Mouse (Mus musculus) heart, embryonic 13.5 days (tissue): Measurements from ENCODE around the gene Hoxb4. TPM values are rescaled to one million over a fixed set of nuclear protein-coding genes. Genes with fewer than 3 reads are reported as not detected.
A peak's percentile ranks its signal among the peaks of the same experiment; 100 is the strongest.

ENCODE experiments used
- ATAC-seq: fragments of 200-750 bp; cut with Nextera tagmentation; 2 replicates; pipeline ENCODE4 v1.8.0; 2017; ENCODE audit warnings: moderate TSS enrichment; ENCODE audit not compliant: insufficient number of reproducible peaks, low FRiP score, low TSS enrichment; ENCODE audit errors: extremely low read depth
- H3K27ac ChIP-seq: fragments of 300-500 bp; sonication (generic); replicated peaks from 2 replicates; pipeline ENCODE4 v1.5.1; 2015; ENCODE audit warnings: moderate library complexity, mild to moderate bottlenecking, inconsistent platforms
- H3K27me3 ChIP-seq: fragments of 300-500 bp; sonication (generic); replicated peaks from 2 replicates; pipeline ENCODE4 v1.6.1; 2015; ENCODE audit warnings: mild to moderate bottlenecking, inconsistent platforms
- H3K36me3 ChIP-seq: fragments of 300-500 bp; sonication (generic); 2 replicates; pipeline ENCODE4 v1.6.1; 2015; ENCODE audit warnings: mild to moderate bottlenecking, inconsistent platforms
- H3K4me1 ChIP-seq: fragments of 300-500 bp; sonication (generic); 2 replicates; pipeline ENCODE4 v1.6.1; 2015; ENCODE audit warnings: inconsistent platforms
- H3K4me2 ChIP-seq: fragments of 300-500 bp; sonication (generic); 2 replicates; pipeline ENCODE4 v1.6.1; 2015; ENCODE audit warnings: inconsistent platforms, mild to moderate bottlenecking, moderate library complexity
- H3K4me3 ChIP-seq: fragments of 300-500 bp; sonication (generic); 2 replicates; pipeline ENCODE4 v1.5.1; 2015; ENCODE audit warnings: moderate library complexity, mild to moderate bottlenecking, inconsistent platforms
- H3K9ac ChIP-seq: fragments of 300-500 bp; sonication (generic); 2 replicates; pipeline ENCODE4 v1.6.1; 2015; ENCODE audit warnings: inconsistent platforms, mild to moderate bottlenecking, moderate library complexity
- H3K9me3 ChIP-seq: fragments of 300-500 bp; sonication (generic); 2 replicates; pipeline ENCODE4 v1.6.1; 2016; ENCODE audit warnings: inconsistent platforms
- WGBS: fragments of 180-500 bp; shearing (Covaris S2); methylation state at CpG from one replicate; pipeline ENCODE4 v1.1.7; 2015; ENCODE audit warnings: mixed read lengths; 5-methylcytosine and 5-hydroxymethylcytosine counted together
- polyA plus RNA-seq: library from polyadenylated mRNA; unstranded; fragments of >200 nt; fragmentation: Nextera tagmentation; extraction: Ambion mirVana; gene quantifications from 2 replicates; pipeline ENCODE4 v1.2.1, GENCODE M21; 2015

The Hoxb4 gene
- polyA plus RNA-seq, 1 experiment from 2014 or later, result 0.59 TPM

- H3K4me2 ChIP-seq, result 0 out of 2 replicates have a peak overlapping the region, but pooled peaks have one; percentile 9
- H3K4me3 ChIP-seq, result no peak overlapping the region
- H3K27me3 ChIP-seq, result peaks cover 100% of the 10 kb centered on the region
These were observed 10.5 kb downstream of the Hoxb4 start for GRCm38 (mm10) chr11:96328605-96329004.

GRCm38 (mm10) chr11:96332105-96332504 lies 14.0 kb downstream of the Hoxb4 start:
- 2% methylated on average over 8 of the region's 8 CpGs for WGBS

More at GRCm38 (mm10) chr11:96328605-96329004, 10.5 kb downstream of the Hoxb4 start:
- Histone ChIP-seq H3K9ac (no peak overlapping the region), H3K27ac (0 out of 2 replicates have a peak overlapping the region, but pooled peaks have one; percentile 24), H3K9me3 (no peaks in the 10 kb centered on the region), H3K36me3 (no peaks in the 10 kb centered on the region), H3K4me1 (peaks cover 4% of the 10 kb centered on the region)
- 11% methylated on average over 8 of the region's 8 CpGs for WGBS
- ATAC-seq, result no peak

GRCm38 (mm10) chr11:96332618-96333032 lies 14.6 kb downstream of the Hoxb4 start:
- H3K36me3 ChIP-seq, result no peaks in the 10 kb centered on the region
- WGBS, result under 1% methylated on average over 35 of the region's 35 CpGs
- H3K27ac ChIP-seq, result peak overlapping the region; percentile 67
- H3K9ac ChIP-seq, result peak overlapping the region; percentile 77
- no peak for ATAC-seq
- H3K4me2 ChIP-seq, result peak overlapping the region; percentile 67
- peak overlapping the region; percentile 50 for H3K4me3 ChIP-seq
- peaks cover 4% of the 10 kb centered on the region for H3K4me1 ChIP-seq
- no peaks in the 10 kb centered on the region for H3K9me3 ChIP-seq
- peaks cover 100% of the 10 kb centered on the region for H3K27me3 ChIP-seq

More at GRCm38 (mm10) chr11:96332105-96332504, 14.0 kb downstream of the Hoxb4 start:
- no peaks in the 10 kb centered on the region for H3K36me3 ChIP-seq
- H3K9ac ChIP-seq, result peak overlapping the region; percentile 77
- no peaks in the 10 kb centered on the region for H3K9me3 ChIP-seq
- H3K4me2 ChIP-seq, result peak overlapping the region; percentile 67
- H3K4me3 ChIP-seq, result peak overlapping the region; percentile 50
- H3K27ac ChIP-seq, result peak overlapping the region; percentile 67
- peaks cover 100% of the 10 kb centered on the region for H3K27me3 ChIP-seq
- H3K4me1 ChIP-seq, result peaks cover 4% of the 10 kb centered on the region
- ATAC-seq, result no peak

GRCm38 (mm10) chr11:96333241-96334001 lies 15.4 kb downstream of the Hoxb4 start:
- WGBS, result 9% methylated on average over 17 of the region's 17 CpGs
- Histone ChIP-seq H3K4me3 (peak overlapping the region; percentile 50), H3K27me3 (peaks cover 100% of the 10 kb centered on the region), H3K36me3 (no peaks in the 10 kb centered on the region), H3K4me2 (peak overlapping the region; percentile 67), H3K27ac (peak overlapping the region; percentile 67), H3K9ac (peak overlapping the region; percentile 77), H3K4me1 (peaks cover 7% of the 10 kb centered on the region), H3K9me3 (no peaks in the 10 kb centered on the region)
- no peak for ATAC-seq

GRCm38 (mm10) chr11:96334002-96334364 lies 15.9 kb downstream of the Hoxb4 start:
- H3K4me3 ChIP-seq, result peak overlapping the region; percentile 50
- peak overlapping the region; percentile 77 for H3K9ac ChIP-seq

GRCm38 (mm10) chr11:96334998-96335397 lies 16.9 kb downstream of the Hoxb4 start:
- Histone ChIP-seq H3K27me3 (peaks cover 100% of the 10 kb centered on the region), H3K4me1 (peaks cover 12% of the 10 kb centered on the region), H3K4me2 (no peak overlapping the region; the same call in 1 of the 2 replicates), H3K4me3 (no peak overlapping the region), H3K9ac (no peak overlapping the region), H3K36me3 (no peaks in the 10 kb centered on the region), H3K9me3 (no peaks in the 10 kb centered on the region), H3K27ac (no peak overlapping the region)
- 51% methylated on average over 3 of the region's 3 CpGs for WGBS
- no peak for ATAC-seq

More at GRCm38 (mm10) chr11:96334002-96334364, 15.9 kb downstream of the Hoxb4 start:
- peaks cover 10% of the 10 kb centered on the region for H3K4me1 ChIP-seq
- H3K4me2 ChIP-seq, result peak overlapping the region; percentile 67
- H3K36me3 ChIP-seq, result no peaks in the 10 kb centered on the region
- H3K9me3 ChIP-seq, result no peaks in the 10 kb centered on the region
- no peak for ATAC-seq
- peaks cover 100% of the 10 kb centered on the region for H3K27me3 ChIP-seq
- peak overlapping the region; percentile 67 for H3K27ac ChIP-seq
- 12% methylated on average over 2 of the region's 2 CpGs for WGBS

GRCm38 (mm10) chr11:96336597-96336996 lies 18.5 kb downstream of the Hoxb4 start:
- no peaks in the 10 kb centered on the region for H3K36me3 ChIP-seq
- WGBS, result 24% methylated on average over 2 of the region's 2 CpGs
- no peaks in the 10 kb centered on the region for H3K9me3 ChIP-seq
- H3K9ac ChIP-seq, result peak overlapping the region; percentile 11; the same call in 1 of the 2 replicates
- peaks cover 100% of the 10 kb centered on the region for H3K27me3 ChIP-seq
- no peak overlapping the region for H3K4me3 ChIP-seq
- H3K27ac ChIP-seq, result no peak overlapping the region
- H3K4me2 ChIP-seq, result no peak overlapping the region
- no peak for ATAC-seq
- peaks cover 14% of the 10 kb centered on the region for H3K4me1 ChIP-seq

- WGBS, result 10% methylated on average over 6 of the region's 6 CpGs
These were observed 19.0 kb downstream of the Hoxb4 start for GRCm38 (mm10) chr11:96337026-96337425.

GRCm38 (mm10) chr11:96338957-96339855 lies 21.1 kb downstream of the Hoxb4 start:
- Histone ChIP-seq H3K9me3 (no peaks in the 10 kb centered on the region), H3K27me3 (peaks cover 100% of the 10 kb centered on the region), H3K4me3 (no peak overlapping the region), H3K36me3 (no peaks in the 10 kb centered on the region), H3K4me1 (peaks cover 18% of the 10 kb centered on the region), H3K27ac (peak overlapping the region; percentile 66), H3K4me2 (peak overlapping the region; percentile 9), H3K9ac (0 out of 2 replicates have a peak overlapping the region, but pooled peaks have one; percentile 28)
- ATAC-seq, result no peak
- WGBS, result 28% methylated on average over 7 of the region's 7 CpGs

More at GRCm38 (mm10) chr11:96337026-96337425, 19.0 kb downstream of the Hoxb4 start:
- H3K4me1 ChIP-seq, result peaks cover 17% of the 10 kb centered on the region
- H3K27ac ChIP-seq, result no peak overlapping the region
- H3K27me3 ChIP-seq, result peaks cover 100% of the 10 kb centered on the region
- no peak overlapping the region for H3K4me3 ChIP-seq
- H3K36me3 ChIP-seq, result no peaks in the 10 kb centered on the region
- no peaks in the 10 kb centered on the region for H3K9me3 ChIP-seq
- no peak for ATAC-seq
- H3K4me2 ChIP-seq, result no peak overlapping the region
- 0 out of 2 replicates have a peak overlapping the region, but pooled peaks have one; percentile 11 for H3K9ac ChIP-seq

GRCm38 (mm10) chr11:96340698-96341365 lies 22.8 kb downstream of the Hoxb4 start:
- no peaks in the 10 kb centered on the region for H3K36me3 ChIP-seq
- H3K27me3 ChIP-seq, result peaks cover 100% of the 10 kb centered on the region
- peaks cover 33% of the 10 kb centered on the region for H3K4me1 ChIP-seq
- peak overlapping the region; percentile 66 for H3K27ac ChIP-seq
- 0 out of 2 replicates have a peak, but pooled peaks have one; percentile 31 for ATAC-seq
- peak overlapping the region; percentile 51 for H3K4me3 ChIP-seq
- H3K9me3 ChIP-seq, result no peaks in the 10 kb centered on the region
- 1% methylated on average over 35 of the region's 36 CpGs for WGBS
- peak overlapping the region; percentile 76 for H3K9ac ChIP-seq
- peak overlapping the region; percentile 66 for H3K4me2 ChIP-seq
